Mouse (Mus musculus) CH12.LX (cell line): Measurements from ENCODE around the gene Nr2e1. TPM values are rescaled to one million over a fixed set of nuclear protein-coding genes. Genes with fewer than 3 reads are reported as not detected.
A peak's percentile ranks its signal among the peaks of the same experiment; 100 is the strongest.

Experiments
- DNase-seq: peaks from one replicate; pipeline ENCODE4 v3.0.0-alpha.2; 2013; ENCODE audit errors: extremely low read depth
- H3K27ac ChIP-seq: 2 replicates; pipeline ENCODE4 v1.5.1; 2012; ENCODE audit warnings: low read depth, mild to moderate bottlenecking, control low read depth, moderate library complexity; ENCODE audit not compliant: insufficient read depth
- H3K27me3 ChIP-seq: replicated peaks from 2 replicates; pipeline ENCODE3; 2012; ENCODE audit warnings: inconsistent platforms
- H3K36me3 ChIP-seq, 2 experiments: replicated peaks in 1 of 2; 2 replicates each; pipeline versions ENCODE3 to v1.6.1; 2012; ENCODE audit warnings: inconsistent platforms in 1 of 2, low read length in 1 of 2, mild to moderate bottlenecking in 1 of 2, mixed read lengths in 1 of 2, moderate library complexity in 1 of 2; ENCODE audit not compliant: control insufficient read depth in 1 of 2, insufficient read depth in 1 of 2
- H3K4me1 ChIP-seq, 2 experiments: 2 replicates each; pipeline ENCODE4 v1.6.1; 2012; ENCODE audit warnings: inconsistent platforms in 1 of 2, moderate library complexity in 1 of 2; ENCODE audit not compliant: insufficient read depth in 2 of 2, control insufficient read depth in 1 of 2
- H3K4me2 ChIP-seq: 2 replicates; pipeline ENCODE4 v1.6.1; 2012; ENCODE audit warnings: low read depth, mild to moderate bottlenecking, control low read depth; ENCODE audit not compliant: poor library complexity, insufficient read depth, severe bottlenecking
- H3K4me3 ChIP-seq, 3 experiments: fragments of 150-350 bp in 1 of 3; sonication (generic) in 1 of 3; replicated peaks in 1 of 3; 2 replicates each; pipeline versions ENCODE3 to v1.5.1; 2011 to 2012; ENCODE audit warnings: low read depth in 2 of 3, low read length in 2 of 3, mild to moderate bottlenecking in 2 of 3, moderate library complexity in 2 of 3, control low read depth in 1 of 3, improper control_type of control experiment in 1 of 3, inconsistent platforms in 1 of 3, mixed read lengths in 1 of 3; ENCODE audit not compliant: poor library complexity in 1 of 3
- H3K79me2 ChIP-seq: replicated peaks from 2 replicates; pipeline ENCODE4 v1.6.1; 2012; ENCODE audit warnings: mild to moderate bottlenecking, moderate library complexity; ENCODE audit not compliant: control insufficient read depth, poor library complexity, insufficient read depth, severe bottlenecking; ENCODE audit errors: extremely low read depth
- H3K9ac ChIP-seq: 2 replicates; pipeline ENCODE4 v1.6.1; 2012; ENCODE audit warnings: low read depth, mild to moderate bottlenecking, control low read depth, moderate library complexity; ENCODE audit not compliant: insufficient read depth
- H3K9me3 ChIP-seq: replicated peaks from 2 replicates; pipeline ENCODE3; 2012; ENCODE audit warnings: low read length, inconsistent platforms, mixed read lengths
- BHLHE40 ChIP-seq: IDR thresholded peaks from 2 replicates; pipeline ENCODE4 v1.6.1; 2011; ENCODE audit warnings: mild to moderate bottlenecking, low read depth, low read length, improper control_type of control experiment
- CHD2 ChIP-seq: IDR thresholded peaks from 2 replicates; pipeline ENCODE4 v1.6.1; 2011; ENCODE audit warnings: low read length, improper control_type of control experiment
- CTCF ChIP-seq, 2 experiments: IDR thresholded peaks in 1 of 2; conservative IDR thresholded peaks in 1 of 2; 2 replicates each; pipeline ENCODE4 v1.5.1; 2011 to 2012; ENCODE audit warnings: low read depth in 2 of 2, low read length in 2 of 2, improper control_type of control experiment in 1 of 2, inconsistent platforms in 1 of 2, mild to moderate bottlenecking in 1 of 2, moderate library complexity in 1 of 2
- E2F4 ChIP-seq: IDR thresholded peaks from 2 replicates; pipeline ENCODE4 v1.6.1; 2011; ENCODE audit warnings: low read depth, low read length, improper control_type of control experiment; ENCODE audit not compliant: insufficient replicate concordance
- ELF1 ChIP-seq: IDR thresholded peaks from 2 replicates; pipeline ENCODE4 v1.6.1; 2014; ENCODE audit warnings: low read depth, mild to moderate bottlenecking, inconsistent platforms, low read length, improper control_type of control experiment
- ETS1 ChIP-seq: conservative IDR thresholded peaks from 2 replicates; pipeline ENCODE4 v1.6.1; 2012; ENCODE audit warnings: low read depth, mild to moderate bottlenecking, inconsistent platforms, low read length, improper control_type of control experiment, moderate library complexity
- HCFC1 ChIP-seq: IDR thresholded peaks from 2 replicates; pipeline ENCODE4 v1.6.1; 2012; ENCODE audit warnings: low read depth, mild to moderate bottlenecking, inconsistent platforms, low read length, improper control_type of control experiment
- IRF4 ChIP-seq: IDR thresholded peaks from 2 replicates; pipeline ENCODE4 v1.6.1; 2014; ENCODE audit warnings: low read depth, mild to moderate bottlenecking, inconsistent platforms, low read length, improper control_type of control experiment
- JUN ChIP-seq: IDR thresholded peaks from 2 replicates; pipeline ENCODE4 v1.6.1; 2011; ENCODE audit warnings: low read depth, mild to moderate bottlenecking, low read length, improper control_type of control experiment, moderate library complexity; ENCODE audit not compliant: insufficient read depth
- JUND ChIP-seq: conservative IDR thresholded peaks from 2 replicates; pipeline ENCODE4 v1.6.1; 2011; ENCODE audit warnings: low read depth, low read length, improper control_type of control experiment
- MAX ChIP-seq: IDR thresholded peaks from 2 replicates; pipeline ENCODE4 v1.6.1; 2011; ENCODE audit warnings: low read length, improper control_type of control experiment
- MEF2A ChIP-seq: IDR thresholded peaks from 2 replicates; pipeline ENCODE4 v1.6.1; 2014; ENCODE audit warnings: low read depth, mild to moderate bottlenecking, inconsistent platforms, low read length, improper control_type of control experiment, borderline replicate concordance
- MXI1 ChIP-seq: IDR thresholded peaks from 2 replicates; pipeline ENCODE4 v1.6.1; 2011; ENCODE audit warnings: mild to moderate bottlenecking, low read depth, low read length, improper control_type of control experiment
- MYC ChIP-seq: IDR thresholded peaks from 2 replicates; pipeline ENCODE4 v1.6.1; 2011; ENCODE audit warnings: low read depth, mild to moderate bottlenecking, improper control_type of control experiment, low read length
- PAX5 ChIP-seq: IDR thresholded peaks from 2 replicates; pipeline ENCODE4 v1.6.1; 2012; ENCODE audit warnings: low read length, inconsistent platforms, mixed read lengths
- POLR2AphosphoS2 ChIP-seq: IDR thresholded peaks from 2 replicates; pipeline ENCODE4 v1.6.1; 2011; ENCODE audit warnings: low read depth, low read length, improper control_type of control experiment
- RAD21 ChIP-seq: IDR thresholded peaks from 2 replicates; pipeline ENCODE4 v1.6.1; 2011; ENCODE audit warnings: low read depth, mild to moderate bottlenecking, low read length, improper control_type of control experiment, moderate library complexity
- SMC3 ChIP-seq: IDR thresholded peaks from 2 replicates; pipeline ENCODE4 v1.6.1; 2011; ENCODE audit warnings: low read depth, low read length, improper control_type of control experiment
- TBP ChIP-seq: conservative IDR thresholded peaks from 2 replicates; pipeline ENCODE4 v1.6.1; 2011; ENCODE audit warnings: low read depth, low read length, improper control_type of control experiment
- USF2 ChIP-seq: conservative IDR thresholded peaks from 2 replicates; pipeline ENCODE4 v1.6.1; 2011; ENCODE audit warnings: low read depth, low read length, improper control_type of control experiment
- ZC3H11A ChIP-seq: IDR thresholded peaks from 2 replicates; pipeline ENCODE4 v1.6.1; 2012; ENCODE audit warnings: low read depth, mild to moderate bottlenecking, inconsistent platforms, low read length, improper control_type of control experiment
- ZKSCAN1 ChIP-seq: IDR thresholded peaks from 2 replicates; pipeline ENCODE4 v1.6.1; 2012; ENCODE audit warnings: low read depth, inconsistent platforms, low read length, improper control_type of control experiment, borderline replicate concordance
- ZNF384 ChIP-seq: IDR thresholded peaks from 2 replicates; pipeline ENCODE4 v1.6.1; 2012; ENCODE audit warnings: low read depth, low read length, improper control_type of control experiment, inconsistent platforms
- dilution Hi-C: fragments of 300-500 bp; cut with MboI; formaldehyde crosslinking; loops from 2 replicates; pipeline ENCODE4 v1.14.3; 2020; ENCODE audit warnings: low sequenced_read_pairs; ENCODE audit not compliant: extremely low pct_unique_long_range_greater_than_20kb, extremely low pct_ligation_motif_present
- in situ Hi-C: fragments of 300-500 bp; cut with MboI; formaldehyde crosslinking; loops from 3 replicates; pipeline ENCODE4 v1.14.3; 2019; ENCODE audit warnings: low sequenced_read_pairs, low pct_ligation_motif_present, low pct_unique_long_range_greater_than_20kb, mixed read lengths
- polyA plus RNA-seq: library from polyadenylated mRNA; unstranded; fragments of >175 nt; gene quantifications from 2 replicates; pipeline ENCODE4 v1.2.1, GENCODE M21; 2012; ENCODE audit warnings: low read depth; ENCODE audit not compliant: insufficient read length
- total RNA-seq, 2 experiments: library from RNA; depleted of rRNA; stranded (reverse); fragments of 300-350 nt in 1 of 2; fragments of >200 nt in 1 of 2; gene quantifications; 2 replicates each; pipeline ENCODE4 v1.2.3; 2012 to 2014

The Nr2e1 gene
- total and polyA plus RNA-seq, 3 experiments, result not detected

- TF ChIP-seq JUND (no peak), TBP (no peak), CHD2 (no peak), JUN (no peak), HCFC1 (no peak), SMC3 (no peak), ZKSCAN1 (no peak), IRF4 (no peak), PAX5 (no peak), POLR2AphosphoS2 (no peak), MEF2A (no peak), CTCF (conservative IDR thresholded peaks at IDR 0.05 in 1 of 2, IDR thresholded peaks at IDR 0.05 in 1 of 2; ENCODE audit: low read depth in 2 of 2, low read length in 2 of 2) (no peak), E2F4 (no peak), MXI1 (no peak), USF2 (no peak), ZC3H11A (no peak)
- H3K4me3 ChIP-seq, result no peak overlapping the region
- dilution Hi-C loops (no loop called here), in situ Hi-C loops (no loop called here)
- H3K36me3 ChIP-seq, result no peaks in the 10 kb centered on the region
- H3K27me3 ChIP-seq, result no peaks in the 10 kb centered on the region
- peaks cover 25% of the 10 kb centered on the region for H3K9me3 ChIP-seq
- H3K27ac ChIP-seq, result no peak overlapping the region
- no peaks in the 10 kb centered on the region; a peak in 1 of 4 replicates for H3K4me1 ChIP-seq
- H3K9ac ChIP-seq, result no peak overlapping the region
- no peak overlapping the region for H3K4me2 ChIP-seq
- no peaks in the 10 kb centered on the region for H3K79me2 ChIP-seq
- DNase-seq, result no peak
Observed at GRCm38 (mm10) chr10:42606757-42607156, 23.3 kb upstream of the Nr2e1 start.

- no peaks in the 10 kb centered on the region for H3K79me2 ChIP-seq
- no peaks in the 10 kb centered on the region for H3K27me3 ChIP-seq
- no peak overlapping the region for H3K9ac ChIP-seq
- no peaks in the 10 kb centered on the region for H3K36me3 ChIP-seq
- no peaks in the 10 kb centered on the region; a peak in 1 of 4 replicates for H3K4me1 ChIP-seq
- H3K4me3 ChIP-seq, result no peak overlapping the region
- in situ Hi-C loops, result no loop called here
- H3K9me3 ChIP-seq, result peaks cover 25% of the 10 kb centered on the region
- no peak overlapping the region for H3K4me2 ChIP-seq
- no peak overlapping the region for H3K27ac ChIP-seq
- DNase-seq, result peak; percentile 30
- TF ChIP-seq SMC3, result peak; percentile 24
- no peak for TF ChIP-seq ELF1
- no peak for TF ChIP-seq JUND
- 0 out of 2 replicates have a peak, but pooled peaks have one; percentile 20 for TF ChIP-seq BHLHE40
- no peak for TF ChIP-seq ETS1
- peak; percentile 30 for TF ChIP-seq RAD21
- TF ChIP-seq USF2, result no peak
- no peak for TF ChIP-seq HCFC1
- no peak for TF ChIP-seq MAX
- no peak for TF ChIP-seq PAX5
- TF ChIP-seq ZNF384, result no peak
- TF ChIP-seq POLR2AphosphoS2, result no peak
- TF ChIP-seq MYC, result 0 out of 2 replicates have a peak, but pooled peaks have one; percentile 25
- TF ChIP-seq CTCF (conservative IDR thresholded peaks at IDR 0.05 in 1 of 2, IDR thresholded peaks at IDR 0.05 in 1 of 2; ENCODE audit: low read depth in 2 of 2, low read length in 2 of 2), result peak; percentile 46 to 52
- no peak for TF ChIP-seq IRF4
- dilution Hi-C loops, result no loop called here
Observed at GRCm38 (mm10) chr10:42604874-42605273, 21.4 kb upstream of the Nr2e1 start.
